Mouse (Mus musculus) left cerebral cortex, postnatal 25 days (tissue): ENCODE data around the gene Brca1. TPM values are rescaled to one million over a fixed set of nuclear protein-coding genes. Genes with fewer than 3 reads are reported as not detected.
"Not testable (repeated sequence)": the region's sequence is repeated elsewhere in the genome, so short reads cannot be mapped to it uniquely, and the experiment has no call there.

Experiments
- DNase-seq, 2 experiments: peaks; one replicate each; pipeline ENCODE4 v3.0.0; 2022; ENCODE audit warnings: low spot score in 2 of 2, mixed read lengths in 1 of 2
- intact Hi-C: fragments of 180-260 bp; cut with DNase I; formaldehyde crosslinking; loops from one replicate; pipeline ENCODE4 v1.15.1; 2025
- total RNA-seq, 2 experiments: library from RNA; stranded (reverse); gene quantifications; 2 replicates each; pipeline ENCODE4 v1.2.3; 2021

Gene Brca1
- total RNA-seq, 2 experiments from 2014 or later: 0.69 to 0.80 TPM

GRCm38 (mm10) chr11:101474298-101474697 is 77.5 kb downstream of the Brca1 start:
- DNase-seq: no peak
- intact Hi-C loops: loop anchor here (5.0 kb wide), 1 partner anchor 43 kb away; no protein-coding TSS in a partner anchor

DNA sequence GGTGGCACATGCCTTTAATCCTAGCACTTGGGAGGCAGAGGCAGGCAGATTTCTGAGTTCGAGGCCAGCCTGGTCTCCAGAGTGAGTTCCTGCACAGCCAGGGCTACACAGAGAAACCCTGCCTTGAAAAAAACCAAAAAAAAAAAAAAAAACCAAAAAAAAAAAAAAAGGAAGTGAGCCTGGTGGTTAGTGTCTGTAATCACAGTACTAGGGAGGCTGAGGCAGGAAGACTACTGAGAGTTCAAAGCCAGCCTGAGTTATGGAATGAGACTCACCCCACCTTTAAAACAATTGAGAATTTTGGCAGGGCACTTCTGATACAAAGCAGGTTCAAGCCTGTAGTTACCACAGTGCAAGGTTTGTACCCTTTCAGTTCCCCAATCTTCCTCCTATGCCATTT is 78.1 kb downstream of the Brca1 start:
- not testable (repeated sequence) for DNase-seq
- intact Hi-C loops: loop anchor here (5.0 kb wide), 1 partner anchor 44 kb away; no protein-coding TSS in a partner anchor

GRCm38 (mm10) chr11:101472336-101472735 is 79.4 kb downstream of the Brca1 start:
- peak in 1 of 2 experiments; percentile 31 for DNase-seq
- intact Hi-C loops: loop anchor here (5.0 kb wide), 1 partner anchor 45 kb away; no protein-coding TSS in a partner anchor

- DNase-seq: no peak
- intact Hi-C loops: loop anchor here (5.0 kb wide), 1 partner anchor 45 kb away; no protein-coding TSS in a partner anchor
Observed at GRCm38 (mm10) chr11:101471926-101472325, 79.8 kb downstream of the Brca1 start.

- no peak for DNase-seq
- intact Hi-C loops: loop anchor here (5.0 kb wide), 1 partner anchor 47 kb away; no protein-coding TSS in a partner anchor
Observed at GRCm38 (mm10) chr11:101470206-101470605, 81.5 kb downstream of the Brca1 start.

DNA sequence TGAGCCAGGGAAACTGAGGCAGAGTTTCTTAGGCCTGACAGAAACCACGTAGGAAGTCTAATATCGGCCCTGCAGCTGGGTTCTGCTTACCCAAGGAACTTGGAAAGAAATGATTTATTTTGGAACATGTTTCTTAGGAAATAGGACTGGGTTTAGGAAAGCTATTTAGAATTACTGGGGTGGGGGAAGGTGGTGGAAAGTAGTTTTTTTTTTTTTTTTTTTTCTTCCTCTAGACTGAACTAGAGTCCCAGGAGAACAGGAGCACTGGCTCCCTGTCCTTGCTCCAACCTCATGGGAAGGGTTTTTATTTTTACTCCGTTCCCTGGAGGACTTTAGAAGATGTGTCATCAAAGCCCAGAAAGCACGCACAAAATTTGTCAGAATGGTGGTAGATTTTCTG is 82.6 kb downstream of the Brca1 start:
- no peak for DNase-seq
- intact Hi-C loops: loop anchor here (2.0 kb wide), 1 partner anchor 76 kb away; no protein-coding TSS in a partner anchor

GRCm38 (mm10) chr11:101468731-101469130 is 83.0 kb downstream of the Brca1 start:
- intact Hi-C loops: loop anchor here (2.0 kb wide), 1 partner anchor 76 kb away; no protein-coding TSS in a partner anchor
- no peak for DNase-seq

- DNase-seq: peak in 1 of 2 experiments; percentile 10
- intact Hi-C loops: loop anchor here (2.0 kb wide), 1 partner anchor 77 kb away; no protein-coding TSS in a partner anchor
Observed at GRCm38 (mm10) chr11:101468263-101468688, 83.5 kb downstream of the Brca1 start.

DNA sequence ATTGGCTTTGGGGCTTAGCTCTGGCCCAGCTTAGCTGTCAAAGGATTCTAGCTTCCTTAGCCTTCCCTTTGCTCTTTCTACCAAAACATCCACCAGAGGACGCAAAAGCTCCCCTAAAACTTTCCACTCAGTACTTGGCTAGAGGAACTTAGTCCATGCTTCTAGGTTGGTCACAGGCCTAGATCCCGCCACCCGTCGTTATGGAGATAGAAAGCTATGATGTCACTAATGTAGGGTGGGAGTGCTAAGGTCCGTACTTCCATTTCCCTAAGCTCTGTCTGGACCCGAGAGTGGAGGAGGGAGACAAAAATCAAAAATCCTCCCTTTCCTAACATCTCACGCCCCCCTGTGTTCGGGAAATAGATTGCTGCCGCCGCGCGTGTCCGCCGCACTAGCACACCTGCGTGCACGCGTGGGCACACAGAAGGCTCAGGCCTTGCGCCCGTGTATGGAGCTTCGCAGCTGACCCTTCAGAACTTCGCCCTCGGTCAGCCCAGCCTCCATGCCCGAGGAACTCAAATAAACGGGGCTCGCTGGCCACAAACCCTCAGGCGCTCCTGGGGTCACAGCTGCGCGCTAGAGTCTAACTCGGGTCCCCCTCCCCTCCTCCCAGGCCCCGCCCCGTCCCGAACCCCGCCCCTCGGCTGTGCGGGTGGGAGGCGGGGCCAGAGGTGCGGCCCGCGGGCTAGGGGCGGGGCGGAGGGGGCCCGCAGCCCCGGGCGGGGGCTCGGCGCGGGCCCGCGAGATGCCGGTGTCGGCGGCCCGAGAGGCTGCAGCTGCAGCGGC is 84.1 kb downstream of the Brca1 start:
- intact Hi-C loops: loop anchor here (2.0 kb wide), 2 partner anchors 77 to 85 kb away; partner anchors contain the start of gene Nbr1
- DNase-seq: peak; percentile 70 to 81

DNA sequence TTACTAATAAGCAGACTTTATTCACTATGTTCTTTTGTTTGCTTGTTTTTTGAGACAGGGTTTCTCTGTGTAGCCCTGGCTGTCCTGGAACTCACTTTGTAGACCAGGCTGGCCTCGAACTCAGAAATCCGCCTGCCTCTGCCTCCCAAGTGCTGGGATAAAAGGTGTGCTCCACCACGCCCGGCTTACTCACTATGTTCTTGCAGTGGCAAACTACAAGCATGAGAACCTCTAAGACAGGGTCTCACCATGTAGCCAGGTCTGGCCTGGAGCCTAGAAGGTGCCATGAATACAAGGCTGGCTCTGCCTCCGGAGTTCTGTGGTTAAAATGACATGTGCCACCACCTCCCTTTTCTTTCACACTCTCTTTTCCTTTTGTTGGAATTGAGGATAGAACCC is 85.2 kb downstream of the Brca1 start:
- DNase-seq: not testable (repeated sequence)
- intact Hi-C loops: loop anchor here (2.0 kb wide), 1 partner anchor 86 kb away; the partner anchor contains the start of gene Nbr1

GRCm38 (mm10) chr11:101465869-101466551 is 85.7 kb downstream of the Brca1 start, which contains the start of gene Vat1:
Vat1 (minus strand) TSS chr11:101466230.
- intact Hi-C loops: loop anchor here (2.0 kb wide), 1 partner anchor 87 kb away; the partner anchor contains the start of gene Nbr1
- peak; percentile 57 for DNase-seq

- DNase-seq: no peak
- intact Hi-C loops: no loop called here
Observed at GRCm38 (mm10) chr11:101465101-101465868, 86.5 kb downstream of the Brca1 start.

DNA sequence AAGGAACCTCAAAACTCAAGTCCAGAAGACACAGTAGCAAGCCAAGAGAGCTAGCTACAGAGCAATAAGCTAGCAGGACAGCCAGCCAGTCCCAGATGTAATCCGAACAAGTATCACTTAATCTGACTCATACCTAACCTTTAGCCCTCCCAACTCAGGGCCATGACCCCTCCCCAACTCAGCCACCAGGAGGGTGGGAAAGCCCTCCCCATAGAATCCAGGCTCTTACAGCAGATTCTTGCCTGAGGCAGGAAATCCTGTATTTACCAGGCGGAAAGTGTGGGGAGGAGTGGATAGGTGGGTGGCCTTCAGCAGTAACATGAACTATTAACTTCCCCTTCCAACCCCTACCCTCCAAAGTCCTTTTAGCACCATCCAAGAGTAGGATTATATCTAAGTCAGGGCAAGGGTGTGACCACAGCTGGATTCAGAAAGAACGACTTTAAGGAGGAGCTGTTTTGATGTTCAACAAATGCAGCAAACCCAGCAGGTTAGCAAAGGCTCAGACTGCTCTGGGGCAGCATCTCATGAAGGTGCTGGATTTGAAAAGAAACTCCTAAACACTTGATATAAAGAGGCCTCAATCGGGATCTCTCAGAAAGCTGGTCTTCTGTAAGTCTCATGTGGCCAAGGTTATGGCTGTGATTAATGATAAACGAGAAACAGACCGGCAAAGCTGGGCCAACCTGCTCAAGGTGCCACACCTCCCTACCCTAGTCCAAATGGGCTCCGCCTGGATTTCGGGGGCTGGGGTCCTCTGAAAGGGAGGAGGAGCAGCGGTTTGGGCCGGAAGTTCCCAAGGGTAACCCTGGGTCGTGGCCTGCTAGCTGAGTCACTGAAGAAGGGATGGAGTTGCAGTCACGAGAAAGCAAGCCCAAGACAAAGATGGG is 87.3 kb downstream of the Brca1 start, which contains the start of gene Rnd2:
Gene Rnd2 (plus strand): TSS at position 789 of the 890 bp plus-strand sequence.
- DNase-seq: no peak
- intact Hi-C loops: no loop called here

GRCm38 (mm10) chr11:101462583-101463440 is 88.9 kb downstream of the Brca1 start:
- DNase-seq: no peak
- intact Hi-C loops: no loop called here

DNA sequence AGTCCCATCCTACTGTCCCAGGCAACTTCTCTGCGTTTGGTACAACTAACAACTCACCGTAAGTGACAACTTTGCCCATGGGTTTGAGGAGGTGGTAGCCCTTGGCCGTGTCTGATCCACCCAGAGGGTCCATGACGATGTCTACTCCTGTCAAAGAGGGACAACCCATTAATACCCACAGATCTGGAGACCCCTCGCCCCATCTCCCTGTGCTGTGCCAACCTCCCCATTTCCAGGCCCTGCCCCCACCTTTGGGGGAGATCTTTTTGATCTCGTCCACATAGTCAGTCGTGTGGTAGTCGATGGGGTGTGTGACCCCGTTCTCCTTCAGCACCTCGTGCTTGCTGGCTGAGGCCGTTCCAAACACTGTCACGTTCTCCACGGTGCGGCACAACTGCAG is 89.6 kb downstream of the Brca1 start:
- no peak for DNase-seq
- intact Hi-C loops: no loop called here

DNA sequence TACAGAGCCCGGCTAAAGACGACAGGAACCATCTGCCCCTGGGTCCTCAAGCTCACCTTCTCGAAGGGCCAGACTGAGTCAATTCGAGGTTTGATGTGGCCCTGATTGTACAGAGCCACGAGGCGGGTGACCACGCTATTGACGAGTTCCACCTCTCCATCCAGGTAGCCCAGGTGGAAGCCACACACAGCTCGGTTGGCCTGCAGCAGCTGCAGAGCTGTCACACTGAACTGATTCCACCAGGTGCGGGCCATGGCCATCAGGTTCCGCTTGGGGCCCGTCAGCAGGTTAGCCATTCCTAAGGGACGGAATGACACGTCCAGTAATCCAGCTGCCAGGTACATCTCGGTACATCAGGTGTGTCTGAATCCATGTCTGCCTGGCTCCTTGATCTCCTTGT is 91.4 kb downstream of the Brca1 start:
- intact Hi-C loops: no loop called here
- DNase-seq: no peak

GRCm38 (mm10) chr11:101459716-101460115 is 92.0 kb downstream of the Brca1 start:
- intact Hi-C loops: no loop called here
- DNase-seq: no peak
